Mouse (Mus musculus) CD8-positive naive resting alpha-beta T cell, adult 57 days (primary cell): ENCODE measurements around the gene Gm6460. TPM values are rescaled to one million over a fixed set of nuclear protein-coding genes. Genes with fewer than 3 reads are reported as not detected.

Experiments used
- total RNA-seq: library from RNA; stranded (reverse); gene quantifications from one replicate; pipeline ENCODE4 v1.2.4, GENCODE M21; 2023

Gm6460 gene
- total RNA-seq = not detected

DNA sequence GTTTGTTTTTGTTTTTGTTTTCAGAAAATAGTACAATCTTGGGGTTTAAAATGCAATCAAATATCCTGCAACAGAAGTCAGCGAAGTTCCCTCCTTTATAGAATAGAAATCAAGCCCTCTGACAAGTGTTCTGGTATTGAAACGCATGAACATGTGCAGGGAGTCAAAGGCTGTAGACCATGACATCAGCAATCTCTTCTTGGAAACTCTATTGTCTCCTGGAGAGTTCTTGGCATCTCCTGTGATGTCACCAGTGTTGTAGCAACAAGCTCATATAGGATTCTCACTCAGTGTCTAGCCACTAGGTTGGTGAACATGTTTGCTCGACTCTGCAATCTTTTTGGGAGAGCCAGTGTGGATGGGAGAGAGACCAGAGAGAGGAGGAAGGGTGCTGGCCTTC lies at the start of gene Gm6460:
Gene Gm6460, plus strand, starts transcription at position 301 of the 400 bp plus-strand sequence.

Other genes with a start within 250 kb of the Gm6460 start
- gene Gm8897, start 178.5 kb upstream of the Gm6460 start, total RNA-seq = not detected
- gene Gm8906, start 92.2 kb upstream of the Gm6460 start, total RNA-seq = not detected
- not detected for gene Gm8922, start 87.0 kb downstream of the Gm6460 start, total RNA-seq
- gene Gm8926, start 175.6 kb downstream of the Gm6460 start, total RNA-seq = not detected